Mouse (Mus musculus) kidney, adult 11 months (tissue): ENCODE measurements around the gene Ascl5.

Experiments used
- DNase-seq: peaks from one replicate; pipeline ENCODE4 v3.0.0; 2022

Gene Ascl5

DNA sequence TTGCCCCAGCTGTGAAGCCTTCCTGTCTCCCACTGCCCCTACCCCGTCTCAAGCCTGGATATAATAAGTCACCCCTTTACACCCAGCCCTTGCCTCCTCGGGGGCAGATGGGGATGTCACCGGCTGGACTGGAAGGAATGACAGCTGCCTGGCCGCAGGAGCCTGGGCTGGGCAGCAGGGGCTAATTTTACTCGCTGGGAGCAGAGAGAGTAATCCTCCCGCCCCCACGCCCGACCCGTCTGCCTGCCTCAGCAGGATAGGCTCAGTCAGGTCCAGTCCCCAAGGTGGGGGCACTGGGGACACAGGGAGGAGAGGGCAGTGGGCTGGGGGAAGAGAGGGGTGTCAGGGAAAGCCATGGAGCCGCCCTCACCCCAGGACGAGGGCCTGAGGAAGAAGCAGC, 1.9 kb downstream of the Ascl5 start, which contains the start of gene Cacna1s:
Gene Cacna1s (plus strand): TSS at position 204 of the 400 bp plus-strand sequence.
- DNase-seq: no peak

DNA sequence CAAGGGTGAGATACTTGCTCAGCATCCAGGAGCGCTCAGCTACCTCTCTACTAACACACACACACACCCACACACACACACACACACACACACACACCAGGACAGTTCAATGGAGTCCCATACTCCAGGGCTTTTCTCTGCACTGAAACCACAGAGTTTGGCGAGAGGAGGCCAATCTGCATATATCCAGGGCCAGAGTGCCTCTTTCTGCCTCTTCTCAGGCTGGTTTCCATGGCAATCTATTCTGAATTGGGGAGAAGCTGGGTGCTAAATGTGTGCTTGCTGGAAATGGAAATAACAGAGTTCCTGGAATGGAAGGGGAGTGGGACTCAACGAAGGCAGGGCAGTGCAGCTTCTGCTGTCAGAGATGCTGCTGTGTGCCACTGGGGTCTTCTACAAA, 5.2 kb downstream of the Ascl5 start:
- DNase-seq: no peak

DNA sequence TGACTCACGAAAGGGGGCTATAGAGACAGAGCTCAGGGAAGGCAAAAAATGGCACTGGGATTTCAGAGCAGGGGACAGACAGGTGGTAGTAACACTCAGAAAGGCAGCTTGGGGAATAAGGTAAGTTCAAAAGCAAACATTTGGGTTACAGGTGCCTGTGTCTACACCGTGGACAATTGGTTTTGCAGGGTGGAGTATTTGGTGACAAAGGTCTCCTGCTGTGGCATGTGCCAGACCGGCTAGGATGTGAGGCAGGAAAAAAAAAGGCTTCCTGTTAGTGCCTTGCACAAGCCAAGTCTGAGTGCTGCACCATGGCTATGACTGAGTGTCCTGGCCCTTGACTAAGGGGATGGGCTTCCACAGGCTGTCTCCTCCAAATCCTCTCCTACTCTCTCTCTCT, 8.0 kb downstream of the Ascl5 start:
- DNase-seq: no peak

DNA sequence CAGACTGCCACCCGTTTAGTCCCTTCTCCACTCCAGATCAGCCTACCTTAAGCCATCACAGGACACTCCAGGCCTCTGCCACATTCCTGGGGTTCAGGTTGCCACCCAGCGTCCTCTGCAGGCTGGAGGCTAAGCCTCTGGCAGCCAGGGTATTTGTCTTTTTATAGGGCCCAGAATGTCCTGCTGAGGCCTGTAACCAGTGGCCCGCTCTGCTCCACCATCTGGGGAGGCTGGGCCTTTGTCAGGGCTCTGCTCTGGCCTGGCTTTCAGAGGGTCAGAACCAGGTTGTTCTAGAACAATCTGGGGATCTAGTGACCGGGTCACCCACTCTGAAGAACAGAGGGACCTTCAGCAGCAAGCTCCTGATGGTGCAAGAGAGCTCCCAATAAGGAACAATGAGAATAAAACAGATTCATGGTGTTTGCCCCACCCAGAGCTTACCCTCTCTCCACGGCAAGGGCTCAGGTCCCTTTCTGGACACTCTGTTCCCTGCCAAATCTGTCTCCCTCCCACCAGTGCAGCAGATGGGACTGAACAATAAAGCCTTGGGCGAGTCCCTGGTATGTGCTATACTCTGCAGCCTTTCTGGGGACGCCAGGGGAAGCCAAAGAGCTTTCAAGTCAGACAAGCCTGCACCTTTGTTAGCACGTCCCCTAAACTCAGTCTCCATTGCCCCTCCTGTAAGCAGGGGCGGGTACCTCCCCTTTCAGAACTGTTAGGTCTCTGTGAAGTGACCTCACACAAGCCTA, 10.6 kb downstream of the Ascl5 start:
- DNase-seq: peak; percentile 19

DNA sequence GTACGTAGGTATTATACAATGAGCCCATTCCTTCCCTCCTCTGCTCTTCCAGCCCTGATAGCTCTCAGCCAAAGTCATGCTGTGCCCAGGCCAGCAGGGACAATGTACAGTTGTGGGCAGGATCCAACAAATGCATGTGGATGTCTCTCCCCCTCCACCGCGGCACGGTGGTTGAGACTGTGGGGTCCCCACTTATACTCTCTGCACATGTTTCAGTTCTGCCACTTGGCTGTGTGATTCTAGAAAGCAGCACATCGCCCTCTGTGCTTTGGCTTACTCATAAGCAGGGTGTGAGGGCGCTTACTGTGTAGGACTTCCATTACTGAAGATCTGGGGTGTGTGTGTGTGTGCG, 11.2 kb downstream of the Ascl5 start:
- no peak for DNase-seq

DNA sequence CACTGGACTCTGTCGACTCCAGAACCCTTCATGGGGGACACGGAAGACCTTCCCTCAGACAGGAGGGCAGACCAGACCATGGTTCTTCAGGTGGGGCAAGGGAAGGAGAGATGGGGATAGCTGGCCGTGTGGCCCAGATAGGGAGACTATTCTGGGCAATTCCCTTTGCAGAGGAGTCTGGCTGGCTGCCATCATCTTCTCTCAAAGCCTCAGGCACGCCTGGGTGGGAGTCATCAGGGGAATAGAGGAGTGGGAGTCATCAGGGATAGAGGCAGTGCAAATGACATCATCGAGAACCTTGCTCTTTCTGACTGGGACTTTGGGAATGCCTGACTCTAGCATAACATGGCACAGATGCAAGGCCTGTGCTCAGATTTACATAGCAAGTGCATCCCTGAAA, 13.4 kb downstream of the Ascl5 start:
- DNase-seq: no peak

DNA sequence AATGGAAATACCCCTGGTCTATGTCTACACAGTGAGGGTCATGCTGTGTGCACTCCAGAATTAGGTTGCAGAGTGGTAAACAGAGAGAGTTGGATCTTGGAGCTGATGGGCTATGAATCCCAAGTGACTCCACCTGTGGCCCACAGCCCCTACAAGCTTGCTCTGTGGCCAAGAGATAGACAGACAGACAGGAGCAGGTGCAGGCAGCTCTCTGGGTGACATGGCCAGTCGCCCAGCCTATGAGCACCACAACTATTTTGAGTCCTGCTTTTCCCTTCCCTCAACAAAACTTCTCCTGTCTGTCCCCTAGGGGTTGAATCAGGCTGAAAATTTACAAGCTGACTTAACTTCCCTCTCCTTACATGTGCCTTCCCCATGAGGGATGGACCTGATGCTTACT, 16.0 kb downstream of the Ascl5 start:
- no peak for DNase-seq

DNA sequence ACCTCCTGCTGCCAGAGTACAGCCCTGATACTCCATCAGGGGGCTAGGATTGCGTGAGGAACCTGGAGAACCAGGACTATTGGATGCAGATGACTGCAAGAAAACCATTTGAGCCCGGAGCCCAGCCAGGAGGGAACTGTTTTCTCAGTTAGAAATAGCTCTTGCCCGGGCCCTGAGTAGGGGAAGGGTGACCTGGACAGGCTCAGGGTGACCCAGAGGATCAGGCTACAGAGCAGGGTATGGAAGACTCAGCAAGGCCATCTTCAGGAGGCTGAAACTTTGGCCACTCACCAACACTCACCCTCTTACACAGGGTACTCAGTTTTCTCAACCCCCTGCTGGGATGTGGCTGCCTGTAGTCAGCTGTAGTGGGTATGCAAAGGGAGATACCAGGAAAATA, 17.0 kb downstream of the Ascl5 start:
- DNase-seq: no peak

DNA sequence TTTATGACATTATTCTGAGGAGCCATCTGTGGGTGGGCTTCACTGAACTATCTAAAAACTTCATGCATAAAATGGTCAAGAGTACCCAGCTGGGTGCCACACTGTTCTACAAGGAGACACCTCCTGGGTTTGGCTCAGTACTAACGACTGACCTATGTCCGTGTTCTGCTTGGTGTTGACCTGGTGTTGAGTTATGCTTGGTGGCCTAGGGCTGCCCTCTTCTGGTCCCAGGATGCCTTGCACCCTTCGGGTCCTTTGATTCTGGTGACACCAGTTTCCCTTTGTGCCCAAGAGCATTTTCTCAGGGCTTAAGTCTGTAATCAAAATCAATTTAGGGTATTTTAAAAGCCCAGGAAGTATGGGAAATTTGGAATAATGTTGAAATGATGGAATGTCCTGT, 25.5 kb downstream of the Ascl5 start:
- DNase-seq: peak; percentile 36

DNA sequence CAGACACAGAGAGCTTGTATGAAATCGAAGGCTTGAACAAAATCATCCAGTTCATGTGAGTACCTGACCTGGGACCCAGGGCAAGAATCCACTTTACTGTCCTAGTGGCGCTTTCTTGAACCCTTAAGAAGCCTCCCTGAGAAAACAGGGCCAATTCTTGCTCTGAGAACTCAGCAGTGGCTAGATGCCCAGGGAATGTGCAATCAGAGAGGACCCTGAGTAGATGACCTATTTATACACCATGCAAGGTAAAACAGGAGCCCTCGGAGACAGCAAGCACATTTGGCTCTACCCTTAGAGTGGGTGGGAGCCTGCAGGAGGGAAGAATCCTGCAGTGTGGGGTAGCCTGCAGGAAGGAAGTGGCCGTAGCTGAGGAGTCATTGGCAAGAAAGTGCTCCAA, 27.1 kb downstream of the Ascl5 start:
- DNase-seq: no peak

DNA sequence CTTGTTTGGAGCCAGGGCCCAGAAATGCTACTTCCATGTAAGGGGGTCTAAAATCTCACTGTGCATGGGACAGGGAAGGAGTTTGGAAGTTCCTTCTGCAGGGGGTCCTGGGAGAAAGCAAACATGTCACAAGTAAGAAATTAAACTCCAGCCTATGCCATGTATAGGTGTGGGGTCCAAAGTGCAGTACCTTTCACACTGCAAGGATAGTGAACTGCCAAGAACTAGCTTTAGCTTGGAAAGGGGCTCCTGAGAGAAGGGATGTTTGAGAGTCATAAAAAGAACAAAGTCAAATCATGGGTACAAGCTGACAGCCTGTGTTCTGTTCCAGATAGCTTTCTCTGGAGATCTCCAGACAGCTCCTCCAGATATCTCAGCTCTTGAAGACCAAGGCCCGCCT, 30.6 kb downstream of the Ascl5 start:
- DNase-seq: no peak

DNA sequence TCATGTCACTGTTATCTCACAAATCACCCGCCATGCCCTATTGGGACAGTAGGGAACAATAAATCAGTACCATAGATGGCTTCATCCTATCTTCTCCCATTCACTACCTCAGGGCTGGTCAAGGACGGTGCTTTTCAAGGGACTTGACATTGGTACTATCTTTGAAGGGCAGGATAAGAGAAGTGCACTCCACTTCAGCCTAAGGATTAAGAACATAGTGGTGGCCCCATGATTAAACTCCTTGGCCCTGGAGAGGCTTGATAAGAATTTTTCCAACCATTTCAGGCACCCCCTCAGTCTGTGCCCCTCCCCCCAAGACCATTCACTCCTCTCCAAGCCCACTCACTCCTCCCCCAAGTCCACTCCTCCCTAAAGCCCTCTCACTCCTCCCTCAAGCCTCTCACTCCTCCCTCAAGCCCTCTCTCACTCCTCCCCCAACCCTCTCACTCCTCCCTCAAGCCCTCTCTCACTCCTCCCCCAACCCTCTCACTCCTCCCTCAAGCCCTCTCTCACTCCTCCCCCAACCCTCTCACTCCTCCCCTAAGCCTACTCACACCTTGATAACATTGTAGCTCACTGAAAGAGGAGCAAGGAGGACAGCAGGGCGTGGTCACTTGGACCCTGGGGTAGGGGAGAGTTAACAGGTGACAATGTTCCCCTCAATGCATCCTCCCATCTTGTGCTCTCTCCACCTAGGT, 35.5 kb downstream of the Ascl5 start:
- no peak for DNase-seq

DNA sequence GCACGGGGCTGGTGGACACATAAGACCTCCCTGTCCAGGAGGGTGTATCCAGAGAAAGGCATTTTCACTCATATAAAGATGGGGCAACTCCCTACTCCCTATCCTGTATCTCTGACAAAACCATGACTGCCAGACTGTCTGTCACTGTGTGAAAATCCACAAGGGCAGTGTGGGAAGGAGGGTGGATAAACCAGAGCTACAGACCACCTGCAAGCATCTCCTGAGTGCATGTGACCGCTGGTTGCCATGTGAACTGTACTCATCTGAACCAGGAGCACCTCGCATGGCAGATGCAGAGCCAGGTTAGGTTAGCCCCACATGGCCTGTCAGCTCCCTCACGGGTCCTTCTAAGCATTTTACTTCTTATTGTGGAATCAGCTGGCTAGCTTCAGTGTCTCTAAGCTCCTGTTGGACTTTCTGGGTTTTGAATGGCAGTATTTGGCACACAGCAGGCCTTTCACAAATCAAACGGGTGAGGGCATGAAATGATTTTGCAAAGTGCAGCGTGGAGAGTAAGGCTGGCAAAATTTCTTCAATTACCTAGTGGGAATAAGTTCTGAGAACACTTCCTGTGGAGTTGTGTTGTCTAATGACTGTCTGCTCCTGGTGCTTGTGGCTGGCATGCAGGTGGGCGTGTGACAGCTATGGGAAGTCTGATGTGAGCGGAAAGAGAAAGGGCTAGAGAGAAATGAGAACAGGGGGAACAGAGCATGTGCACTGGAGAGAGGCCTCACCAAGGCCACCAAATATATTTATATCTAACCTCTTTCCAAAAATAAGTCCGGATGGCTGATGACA, 39.0 kb downstream of the Ascl5 start:
- no peak for DNase-seq

DNA sequence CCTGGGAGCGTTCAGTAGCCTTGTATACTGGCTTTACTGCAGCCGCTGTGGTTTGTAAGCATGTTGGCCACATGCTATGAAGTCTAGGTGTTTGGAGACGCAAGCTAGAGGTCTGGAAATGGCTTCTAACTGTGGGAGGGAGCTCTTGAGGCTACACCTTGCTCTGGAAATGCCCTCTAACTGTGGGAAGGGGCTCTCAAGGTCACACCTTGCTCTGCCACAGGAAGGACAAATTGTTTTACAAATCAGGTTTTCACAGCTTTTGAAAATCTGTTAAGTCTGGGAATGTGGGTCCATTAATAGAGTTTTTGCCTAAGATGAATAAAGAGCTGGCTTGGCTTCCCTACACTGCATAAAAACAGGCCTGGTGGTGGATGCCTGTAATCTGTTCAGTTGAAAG, 43.1 kb downstream of the Ascl5 start:
- DNase-seq: no peak

DNA sequence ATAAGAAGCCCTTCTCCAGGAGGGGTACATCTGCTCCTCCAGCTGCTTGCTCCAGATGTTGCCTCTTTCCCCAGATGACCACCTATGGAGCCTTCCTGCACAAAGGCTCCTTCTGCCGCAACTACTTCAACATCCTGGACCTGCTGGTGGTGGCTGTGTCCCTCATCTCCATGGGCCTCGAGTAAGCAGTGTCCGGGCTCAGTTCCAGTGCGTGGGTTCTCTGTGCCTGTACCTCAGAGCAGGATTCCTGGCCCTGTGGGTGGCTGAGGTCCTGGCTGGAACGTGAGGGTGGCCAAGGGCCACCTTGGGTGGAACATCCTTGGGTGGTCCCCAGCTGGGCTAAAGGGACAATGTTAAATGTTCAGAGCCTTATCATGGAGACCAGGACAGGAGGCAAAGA, 44.2 kb downstream of the Ascl5 start:
- DNase-seq: no peak
